Mouse (Mus musculus) layer of hippocampus, adult 9-11 months (tissue): ENCODE results near the gene Osbp2.

Experiments
- DNase-seq: peaks from one replicate; pipeline ENCODE4 v3.0.0; 2022

The Osbp2 gene

GRCm38 (mm10) chr11:3860361-3860760, 3.3 kb downstream of the Osbp2 start:
- DNase-seq: no peak

- no peak for DNase-seq
Observed at GRCm38 (mm10) chr11:3859778-3860177, 3.9 kb downstream of the Osbp2 start.

- DNase-seq: no peak
Observed at GRCm38 (mm10) chr11:3857902-3858301, 5.8 kb downstream of the Osbp2 start.

- DNase-seq: peak; percentile 52
Observed at GRCm38 (mm10) chr11:3855846-3856245, 7.9 kb downstream of the Osbp2 start.

GRCm38 (mm10) chr11:3854156-3854555, 9.5 kb downstream of the Osbp2 start:
- DNase-seq: no peak

GRCm38 (mm10) chr11:3853481-3854034, 10.1 kb downstream of the Osbp2 start:
- DNase-seq: peak; percentile 91

GRCm38 (mm10) chr11:3853031-3853430, 10.7 kb downstream of the Osbp2 start:
- no peak for DNase-seq

- DNase-seq: no peak
Observed at GRCm38 (mm10) chr11:3851872-3852271, 11.8 kb downstream of the Osbp2 start.

GRCm38 (mm10) chr11:3850746-3851277, 12.9 kb downstream of the Osbp2 start:
- DNase-seq: no peak

GRCm38 (mm10) chr11:3850315-3850614, 13.4 kb downstream of the Osbp2 start:
- peak; percentile 49 for DNase-seq

GRCm38 (mm10) chr11:3849469-3850314, 14.0 kb downstream of the Osbp2 start:
- DNase-seq: no peak

GRCm38 (mm10) chr11:3846351-3846750, 17.4 kb downstream of the Osbp2 start:
- DNase-seq: no peak

- no peak for DNase-seq
Observed at GRCm38 (mm10) chr11:3843943-3844734, 19.6 kb downstream of the Osbp2 start.

GRCm38 (mm10) chr11:3835271-3835670, 28.4 kb downstream of the Osbp2 start:
- DNase-seq: no peak

GRCm38 (mm10) chr11:3834421-3835098, 29.1 kb downstream of the Osbp2 start:
- no peak for DNase-seq

- DNase-seq: no peak
Observed at GRCm38 (mm10) chr11:3833544-3834420, 29.9 kb downstream of the Osbp2 start.

GRCm38 (mm10) chr11:3832193-3832901, 31.4 kb downstream of the Osbp2 start:
- no peak for DNase-seq

GRCm38 (mm10) chr11:3829736-3830135, 34.0 kb downstream of the Osbp2 start:
- no peak for DNase-seq

- no peak for DNase-seq
Observed at GRCm38 (mm10) chr11:3824138-3824537, 39.6 kb downstream of the Osbp2 start.

- DNase-seq: no peak
Observed at GRCm38 (mm10) chr11:3823378-3823777, 40.3 kb downstream of the Osbp2 start.
